In the genomic region with DNA sequence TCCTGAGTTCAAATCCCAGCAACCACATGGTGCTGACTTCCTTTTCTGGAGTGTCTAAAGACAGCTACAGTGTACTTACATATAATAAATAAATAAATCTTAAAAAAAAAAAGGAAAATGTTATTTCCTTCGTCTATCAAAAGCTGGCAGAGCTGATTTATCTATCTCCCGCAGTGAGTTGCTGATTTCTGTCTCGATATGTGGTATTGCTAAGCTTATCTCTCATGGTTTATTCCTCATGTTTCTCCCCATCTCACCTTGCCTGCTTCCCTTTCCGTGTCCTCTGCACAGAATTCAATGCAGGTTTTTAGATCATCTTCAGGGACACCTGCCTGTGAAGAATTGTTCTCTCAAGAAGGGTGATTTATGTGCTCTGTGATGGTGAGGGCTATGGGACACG, we compare ENCODE assay signal across 17 mouse cellular contexts.
"Had no signal": no experiment of that assay in that cellular context is flagged by ENCODE, and none has a peak within 500 bp of the region (broad histone marks: within the 10 kb centered on the region; RNA-seq: fewer than 3 reads in every experiment).

No protein-coding gene starts in this region.

- H3K27me3 ChIP-seq: lung, embryonic 15.5 days; megakaryocyte, embryonic 14.5 days; midbrain, embryonic 13.5 days; midbrain, embryonic 15.5 days; neural tube, embryonic 12.5 days had no signal

- H3K9ac ChIP-seq: liver, postnatal 0 days; lung, embryonic 15.5 days; midbrain, embryonic 13.5 days; midbrain, embryonic 15.5 days; neural tube, embryonic 12.5 days had no signal

- DNase-seq: liver, postnatal 0 days; lung, adult 2 months; lung, postnatal 14 days; lung, postnatal 36 days; right cerebral cortex, postnatal 14 days; spleen, adult 18-20 months; thymus, adult 18-20 months; thymus, postnatal 14 days; thymus, postnatal 36 days had no signal

- H3K4me3 ChIP-seq: lung, embryonic 15.5 days; midbrain, embryonic 13.5 days; midbrain, embryonic 15.5 days; neural tube, embryonic 12.5 days had no signal

- ATAC-seq: liver, postnatal 0 days; lung, postnatal 0 days; midbrain, embryonic 13.5 days; midbrain, embryonic 15.5 days had no signal

- H3K4me2 ChIP-seq: lung, embryonic 15.5 days; midbrain, embryonic 11.5 days; midbrain, embryonic 13.5 days; midbrain, embryonic 15.5 days; neural tube, embryonic 12.5 days had no signal

- H3K9me3 ChIP-seq: lung, embryonic 15.5 days; megakaryocyte, embryonic 14.5 days; midbrain, embryonic 13.5 days; midbrain, embryonic 15.5 days; neural tube, embryonic 12.5 days had no signal

- H3K27ac ChIP-seq: lung, embryonic 15.5 days; macrophage; midbrain, embryonic 13.5 days; midbrain, embryonic 15.5 days; neural tube, embryonic 12.5 days had no signal

- H3K36me3 ChIP-seq: lung, embryonic 15.5 days; midbrain, embryonic 13.5 days; midbrain, embryonic 15.5 days; neural tube, embryonic 12.5 days had no signal
